ENCODE assay signal across 8 mouse cellular contexts in genomic region chr16:63958154-63958553, GRCm38 (mm10).
DNase-seq lines count a peak whose midpoint lies in the region; ATAC-seq and TF ChIP-seq lines count a peak whose summit lies in the region.

No protein-coding gene starts in this region.

- H3K27ac ChIP-seq in gastrocnemius, adult 2 months: 0 out of 2 replicates have a peak overlapping the region, but pooled peaks have one; percentile 5
- 0 out of 2 replicates have a peak overlapping the region, but pooled peaks have one; percentile 12 for H3K27ac ChIP-seq in forebrain, embryonic 11.5 days (ENCODE audit: low read depth, low read length)
- no peak overlapping the region for H3K27ac ChIP-seq in neural tube, embryonic 12.5 days
- no peak overlapping the region for H3K27ac ChIP-seq in liver, embryonic 12.5 days

- H3K4me2 ChIP-seq in forebrain, embryonic 11.5 days (ENCODE audit: low read depth, low read length, severe bottlenecking): peak overlapping the region; percentile 35
- H3K4me2 ChIP-seq in neural tube, embryonic 12.5 days (replicated peaks): peak overlapping the region; percentile 33; the same call in 1 of the 2 replicates
- no peak overlapping the region for H3K4me2 ChIP-seq in liver, embryonic 12.5 days

- H3K27me3 ChIP-seq in forebrain, embryonic 11.5 days (ENCODE audit: control insufficient read depth, insufficient read depth, low read length): no peaks in the 10 kb centered on the region
- H3K27me3 ChIP-seq in neural tube, embryonic 12.5 days (replicated peaks): no peaks in the 10 kb centered on the region
- H3K27me3 ChIP-seq in liver, embryonic 12.5 days (replicated peaks): no peaks in the 10 kb centered on the region

- TF ChIP-seq CTCF in gastrocnemius, adult 2 months (IDR thresholded peaks at IDR 0.05): no peak

- 0 out of 2 replicates have a peak, but pooled peaks cover 2% of the 10 kb centered on the region for H3K4me1 ChIP-seq in forebrain, embryonic 11.5 days (replicated peaks; ENCODE audit: control insufficient read depth, insufficient read depth, low read length)
- H3K4me1 ChIP-seq in neural tube, embryonic 12.5 days: no peaks in the 10 kb centered on the region
- H3K4me1 ChIP-seq in liver, embryonic 12.5 days: no peaks in the 10 kb centered on the region

- no peak for DNase-seq in gastrocnemius, adult 2 months
- no peak for DNase-seq in gastrocnemius, adult 8-10 months (ENCODE audit: low spot score in 2 of 2)
- no peak for DNase-seq in forebrain, embryonic 11.5 days (ENCODE audit: low spot score)
- DNase-seq in layer of hippocampus, postnatal 14 days (ENCODE audit: low spot score in 2 of 2): peak; percentile 13 to 16
- DNase-seq in cerebellum, adult 9-11 months: no peak

- H3K36me3 ChIP-seq in forebrain, embryonic 11.5 days (ENCODE audit: control insufficient read depth, insufficient read depth, low read length): no peaks in the 10 kb centered on the region
- no peaks in the 10 kb centered on the region for H3K36me3 ChIP-seq in neural tube, embryonic 12.5 days
- no peaks in the 10 kb centered on the region for H3K36me3 ChIP-seq in liver, embryonic 12.5 days

- 1% methylated on average over 6 of the region's 6 CpGs for WGBS in forebrain, embryonic 11.5 days
- 13% methylated on average over 6 of the region's 6 CpGs for WGBS in neural tube, embryonic 12.5 days
- WGBS in liver, embryonic 12.5 days (ENCODE audit: insufficient replicate concordance): 55% methylated on average over 6 of the region's 6 CpGs

- intact Hi-C loops in gastrocnemius, adult 2 months (cut with DNase I): no loop called here

- peak; percentile 86 for ATAC-seq in forebrain, embryonic 11.5 days (replicated peaks; ENCODE audit: low FRiP score)
- no peak for ATAC-seq in neural tube, embryonic 12.5 days (ENCODE audit: low FRiP score, low read depth)
- ATAC-seq in cerebellum, adult (ENCODE audit: insufficient number of reproducible peaks, low FRiP score, low TSS enrichment): no peak
- ATAC-seq in liver, embryonic 12.5 days: no peak

- H3K9me3 ChIP-seq in forebrain, embryonic 11.5 days (ENCODE audit: control insufficient read depth, low read length): no peaks in the 10 kb centered on the region
- H3K9me3 ChIP-seq in neural tube, embryonic 12.5 days: no peaks in the 10 kb centered on the region
- H3K9me3 ChIP-seq in liver, embryonic 12.5 days (replicated peaks): no peaks in the 10 kb centered on the region

- peak overlapping the region; percentile 34; the same call in 1 of the 2 replicates for H3K4me3 ChIP-seq in gastrocnemius, adult 2 months
- no peak overlapping the region for H3K4me3 ChIP-seq in forebrain, embryonic 11.5 days (ENCODE audit: low read depth, low read length)
- no peak overlapping the region for H3K4me3 ChIP-seq in neural tube, embryonic 12.5 days
- no peak overlapping the region for H3K4me3 ChIP-seq in liver, embryonic 12.5 days

- peak overlapping the region; percentile 23; the same call in 1 of the 2 replicates for H3K9ac ChIP-seq in forebrain, embryonic 11.5 days (ENCODE audit: low read length)
- no peak overlapping the region for H3K9ac ChIP-seq in neural tube, embryonic 12.5 days
- no peak overlapping the region for H3K9ac ChIP-seq in liver, embryonic 12.5 days

Comparison
In these comparisons a context has a peak if more than half of its experiments do, and no peak if none do; other contexts are left out.
1. DNase-seq: peak in layer of hippocampus, postnatal 14 days (2 of 2); none in gastrocnemius, adult 2 months (single experiment), gastrocnemius, adult 8-10 months (0 of 2), forebrain, embryonic 11.5 days (single experiment) and cerebellum, adult 9-11 months (single experiment).
2. H3K27ac ChIP-seq: peak in gastrocnemius, adult 2 months (single experiment) and forebrain, embryonic 11.5 days (single experiment); none in neural tube, embryonic 12.5 days (single experiment) and liver, embryonic 12.5 days (single experiment).